ENCODE assay signal across 22 mouse cellular contexts in the genomic region with DNA sequence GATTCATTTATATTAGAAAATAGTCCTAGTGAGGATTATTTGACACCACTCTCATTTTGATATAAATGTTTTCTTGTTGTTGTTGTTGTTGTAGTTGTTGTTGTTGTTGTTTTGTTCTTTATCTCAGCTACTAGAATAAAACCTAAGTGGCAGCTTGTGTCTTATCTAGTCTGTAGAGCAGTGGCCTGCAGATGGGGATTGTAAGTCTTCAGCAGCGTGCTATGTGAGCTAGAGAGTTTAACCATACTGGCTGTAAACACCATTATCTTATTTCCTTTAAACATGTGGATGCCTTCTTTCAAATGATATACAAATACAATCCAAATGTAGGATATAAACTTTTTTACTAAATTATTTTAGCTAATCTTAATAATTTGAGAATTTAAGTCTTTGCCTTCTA.
"Had no signal": no experiment of that assay in that cellular context is flagged by ENCODE, and none has a peak within 500 bp of the region (broad histone marks: within the 10 kb centered on the region; RNA-seq: fewer than 3 reads in every experiment).

No protein-coding gene starts in this region.

- H3K27ac ChIP-seq: liver, embryonic 15.5 days; lung, embryonic 15.5 days; midbrain, embryonic 10.5 days; midbrain, embryonic 12.5 days; neural tube, embryonic 13.5 days; neural tube, embryonic 15.5 days had no signal

- H3K4me3 ChIP-seq: liver, embryonic 15.5 days; lung, embryonic 15.5 days; megakaryocyte, embryonic 14.5 days; midbrain, embryonic 10.5 days; midbrain, embryonic 12.5 days; myocyte; neural tube, embryonic 13.5 days; neural tube, embryonic 15.5 days had no signal

- H3K27me3 ChIP-seq: liver, embryonic 15.5 days; lung, embryonic 15.5 days; megakaryocyte, embryonic 14.5 days; midbrain, embryonic 12.5 days; neural tube, embryonic 13.5 days; neural tube, embryonic 15.5 days had no signal

- H3K4me1 ChIP-seq: liver, embryonic 15.5 days; lung, embryonic 15.5 days; midbrain, embryonic 10.5 days; midbrain, embryonic 12.5 days; neural tube, embryonic 13.5 days; neural tube, embryonic 15.5 days had no signal

- H3K4me2 ChIP-seq: liver, embryonic 15.5 days; lung, embryonic 15.5 days; midbrain, embryonic 12.5 days; neural tube, embryonic 13.5 days; neural tube, embryonic 15.5 days had no signal

- H3K9me3 ChIP-seq: liver, embryonic 15.5 days; lung, embryonic 15.5 days; megakaryocyte, embryonic 14.5 days; midbrain, embryonic 10.5 days; midbrain, embryonic 12.5 days; neural tube, embryonic 13.5 days; neural tube, embryonic 15.5 days had no signal

- H3K9ac ChIP-seq: liver, embryonic 15.5 days; lung, embryonic 15.5 days; midbrain, embryonic 12.5 days; neural tube, embryonic 13.5 days; neural tube, embryonic 15.5 days had no signal

- ATAC-seq: lung, postnatal 0 days; midbrain, embryonic 16.5 days had no signal

- DNase-seq: lung, adult 2 months; lung, postnatal 14 days; lung, postnatal 4 days; midbrain, embryonic 14.5 days; retina, postnatal 1 day; right cerebral cortex, adult 18-20 months; right cerebral cortex, postnatal 25 days; right cerebral cortex, postnatal 4 days; spleen, adult 18-20 months; thymus, adult 18-20 months; thymus, postnatal 14 days; thymus, postnatal 36 days had no signal
